Mouse (Mus musculus): ENCODE measurements around the gene Dip2b. TPM values are rescaled to one million over a fixed set of nuclear protein-coding genes. Genes with fewer than 3 reads are reported as not detected.

The Dip2b gene
- polyA plus RNA-seq, 1 experiment from 2014 or later = 14.3 TPM

Other genes with a start within 250 kb of the Dip2b start
- gene Lima1, start 163.2 kb upstream of the Dip2b start, polyA plus RNA-seq (2016; fragmentation: Nextera tagmentation; extraction: Ambion mirVana) = 79.4 and 86.4 TPM in 2 replicates
- gene Fam186a, start 71.6 kb upstream of the Dip2b start, polyA plus RNA-seq (2016; fragmentation: Nextera tagmentation; extraction: Ambion mirVana) = 0.03 TPM in 1 of 2 replicates, not detected in the other
- gene Larp4, start 68.6 kb upstream of the Dip2b start, polyA plus RNA-seq (2016; fragmentation: Nextera tagmentation; extraction: Ambion mirVana) = 29.5 and 34.8 TPM in 2 replicates
- 50.3 and 53.0 TPM in 2 replicates for gene Atf1, start 189.2 kb downstream of the Dip2b start, polyA plus RNA-seq (2016; fragmentation: Nextera tagmentation; extraction: Ambion mirVana)
- not detected in 2 replicates for gene Tmprss12, start 242.2 kb downstream of the Dip2b start, polyA plus RNA-seq (2016; fragmentation: Nextera tagmentation; extraction: Ambion mirVana)

Data from limb, embryonic 12.5 days (tissue).